In the genomic region with DNA sequence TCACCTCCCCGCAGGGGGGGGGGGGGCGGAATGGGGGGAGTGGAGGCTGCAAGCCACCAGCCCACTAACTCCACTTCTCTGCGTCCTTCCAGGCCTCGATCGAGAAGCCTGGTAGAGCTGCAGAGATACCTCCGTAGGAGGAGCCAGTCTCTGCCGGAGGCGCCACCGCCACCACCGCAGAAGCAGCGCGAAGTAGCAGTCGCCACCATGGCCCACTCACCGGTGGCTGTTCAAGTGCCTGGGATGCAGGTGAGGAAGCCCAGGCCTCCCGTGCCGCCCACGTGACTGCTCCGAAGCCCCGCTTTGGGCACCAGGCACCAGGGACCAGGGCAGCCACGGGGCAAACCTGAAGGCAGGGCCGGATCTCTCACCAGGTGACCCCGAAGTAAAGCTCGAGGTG, we compare ENCODE assay signal across 9 mouse cellular contexts. TPM values are rescaled to one million over a fixed set of nuclear protein-coding genes. Genes with fewer than 3 reads are reported as not detected.
DNase-seq lines count a peak whose midpoint lies in the region; ATAC-seq and TF ChIP-seq lines count a peak whose summit lies in the region.
"Had no signal": no experiment of that assay in that cellular context is flagged by ENCODE, and none has a peak within 500 bp of the region (broad histone marks: within the 10 kb centered on the region; RNA-seq: fewer than 3 reads in every experiment).

No protein-coding gene starts in this region.

- H3K27me3 ChIP-seq in embryonic facial prominence, embryonic 13.5 days: peaks cover 43% of the 10 kb centered on the region
- H3K27me3 ChIP-seq in midbrain, embryonic 13.5 days: peaks cover 25% of the 10 kb centered on the region; the same call in 1 of the 2 replicates
- H3K27me3 ChIP-seq in stomach, postnatal 0 days (ENCODE audit: control insufficient read depth, insufficient read depth, low read length): no peaks in the 10 kb centered on the region

- no peak overlapping the region for H3K27ac ChIP-seq in embryonic facial prominence, embryonic 13.5 days
- no peak overlapping the region for H3K27ac ChIP-seq in midbrain, embryonic 13.5 days
- H3K27ac ChIP-seq in stomach, postnatal 0 days (replicated peaks): peak overlapping the region; percentile 45; the same call in 1 of the 2 replicates

- peak overlapping the region; percentile 54 for H3K4me3 ChIP-seq in embryonic facial prominence, embryonic 13.5 days
- H3K4me3 ChIP-seq in midbrain, embryonic 13.5 days (replicated peaks): peak overlapping the region; percentile 46
- peak overlapping the region; percentile 49 for H3K4me3 ChIP-seq in stomach, postnatal 0 days (ENCODE audit: low read depth, low read length)

- TF ChIP-seq CTCF in stomach, postnatal 0 days (IDR thresholded peaks at IDR 0.05; ENCODE audit: low read depth): no peak

- H3K36me3 ChIP-seq in embryonic facial prominence, embryonic 13.5 days: no peaks in the 10 kb centered on the region
- no peaks in the 10 kb centered on the region for H3K36me3 ChIP-seq in midbrain, embryonic 13.5 days
- H3K36me3 ChIP-seq in stomach, postnatal 0 days (ENCODE audit: control insufficient read depth, insufficient read depth, low read length): no peaks in the 10 kb centered on the region

- DNase-seq in adrenal gland, postnatal 25 days: peak; percentile 10
- DNase-seq in adrenal gland, adult 2 months: no peak
- peak; percentile 68 for DNase-seq in CD4-positive helper T cell, adult 2 months (ENCODE audit: low read depth, low spot score)
- peak; percentile 4 for DNase-seq in heart, postnatal 4 days
- DNase-seq in left cerebral cortex, postnatal 4 days: peak; percentile 0
- DNase-seq in stomach, postnatal 0 days (ENCODE audit: low spot score): peak; percentile 30

- H3K9ac ChIP-seq in embryonic facial prominence, embryonic 13.5 days: peak overlapping the region; percentile 68
- H3K9ac ChIP-seq in midbrain, embryonic 13.5 days (replicated peaks): peak overlapping the region; percentile 39
- H3K9ac ChIP-seq in stomach, postnatal 0 days (ENCODE audit: low read length): peak overlapping the region; percentile 50

- 9% methylated on average over 21 of the region's 23 CpGs for WGBS in embryonic facial prominence, embryonic 13.5 days
- 21% methylated on average over 21 of the region's 23 CpGs for WGBS in midbrain, embryonic 13.5 days
- WGBS in stomach, postnatal 0 days: 18% methylated on average over 18 of the region's 23 CpGs

- H3K9me3 ChIP-seq in embryonic facial prominence, embryonic 13.5 days: no peaks in the 10 kb centered on the region
- H3K9me3 ChIP-seq in midbrain, embryonic 13.5 days: no peaks in the 10 kb centered on the region
- H3K9me3 ChIP-seq in stomach, postnatal 0 days (ENCODE audit: control insufficient read depth, low read length): no peaks in the 10 kb centered on the region

- intact Hi-C loops in left cerebral cortex, postnatal 4 days (cut with DNase I): no loop called here

- H3K4me2 ChIP-seq in embryonic facial prominence, embryonic 13.5 days: peak overlapping the region; percentile 63
- peak overlapping the region; percentile 76 for H3K4me2 ChIP-seq in midbrain, embryonic 13.5 days (replicated peaks)
- peak overlapping the region; percentile 66 for H3K4me2 ChIP-seq in stomach, postnatal 0 days (replicated peaks; ENCODE audit: low read depth)

- H3K4me1 ChIP-seq in embryonic facial prominence, embryonic 13.5 days: no peaks in the 10 kb centered on the region
- peaks cover 3% of the 10 kb centered on the region; the same call in 1 of the 2 replicates for H3K4me1 ChIP-seq in midbrain, embryonic 13.5 days (replicated peaks)
- H3K4me1 ChIP-seq in stomach, postnatal 0 days (replicated peaks; ENCODE audit: control insufficient read depth, insufficient read depth): no peaks in the 10 kb centered on the region

- no peak for TF ChIP-seq EP300 in stomach, postnatal 0 days (optimal IDR thresholded peaks at IDR 0.05)

- ATAC-seq in embryonic facial prominence, embryonic 13.5 days (ENCODE audit: insufficient number of reproducible peaks, insufficient read depth, low FRiP score, low TSS enrichment, low read depth): peak; percentile 52; the same call in 1 of the 2 replicates
- ATAC-seq in midbrain, embryonic 13.5 days: peak; percentile 82
- ATAC-seq in stomach, postnatal 0 days (ENCODE audit: low FRiP score, low TSS enrichment): peak; percentile 71

RNA-seq across cellular contexts. Expression of a gene that starts 0.7 kb away (rescaled TPM):
- total RNA-seq in adrenal gland, postnatal 25 days (2021): 2.2 and 2.3 TPM in 2 replicates
- total RNA-seq in adrenal gland, adult 2 months (2021): 1 to 10 TPM; 2.3 to 4.7 TPM
- polyA plus RNA-seq in adrenal gland, adult 2 months (2012; rRNA removed): 0.74 and 0.98 TPM in 2 replicates
- 13.9 and 18.6 TPM in 2 replicates for polyA plus RNA-seq in embryonic facial prominence, embryonic 13.5 days (2015; fragmentation: Nextera tagmentation; extraction: Ambion mirVana)
- 1 to 10 TPM; 4.7 to 4.9 TPM for total RNA-seq in heart, postnatal 4 days (2021)
- total RNA-seq in left cerebral cortex, postnatal 4 days (2021): 1 to 10 TPM; 1.2 to 1.5 TPM
- polyA plus RNA-seq in midbrain, embryonic 13.5 days (2015; fragmentation: Nextera tagmentation; extraction: Ambion mirVana): 0.71 and 1.0 TPM in 2 replicates
- polyA plus RNA-seq in stomach, postnatal 0 days (2015; fragmentation: Nextera tagmentation; extraction: Ambion mirVana): 3.5 and 4.5 TPM in 2 replicates
- polyA plus RNA-seq: C2C12 had no signal
